ENCODE assay signal across 14 mouse cellular contexts in the genomic region with DNA sequence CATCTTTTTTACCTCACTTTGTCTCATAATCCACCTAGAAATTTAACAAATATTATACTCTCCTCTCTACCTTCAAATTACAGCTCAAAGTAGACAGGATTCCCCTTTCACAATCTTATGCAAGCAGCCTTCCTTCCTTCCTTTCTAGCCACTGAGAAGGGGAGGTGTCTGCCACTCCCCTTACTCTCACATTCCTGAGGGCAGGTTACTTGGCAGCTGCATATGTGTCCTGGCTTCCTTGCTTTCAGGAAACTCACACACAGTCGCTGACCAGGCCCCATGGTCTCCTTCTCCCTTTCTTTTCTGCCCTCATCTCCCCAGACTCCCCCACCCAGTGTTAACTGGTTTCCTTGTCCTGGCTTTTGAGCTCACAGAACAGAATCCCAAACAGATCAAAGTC. TPM values are rescaled to one million over a fixed set of nuclear protein-coding genes. Genes with fewer than 3 reads are reported as not detected.
DNase-seq lines count a peak whose midpoint lies in the region; ATAC-seq and TF ChIP-seq lines count a peak whose summit lies in the region.
"Had no signal": no experiment of that assay in that cellular context is flagged by ENCODE, and none has a peak within 500 bp of the region (broad histone marks: within the 10 kb centered on the region; RNA-seq: fewer than 3 reads in every experiment).

No protein-coding gene starts in this region.

- no peak for DNase-seq in liver, postnatal 0 days
- DNase-seq in lung, embryonic 14.5 days: peak; percentile 31
- DNase-seq in naive thymus-derived CD4-positive, alpha-beta T cell, adult 2 months (ENCODE audit: low read depth): peak; percentile 43
- no peak for DNase-seq in layer of hippocampus, adult 11-12 months (ENCODE audit: low spot score)
- DNase-seq in frontal cortex, postnatal 10 days (ENCODE audit: low spot score in 2 of 2): no peak
- DNase-seq: gastrocnemius, postnatal 25 days had no signal

- 0 out of 2 replicates have a peak, but pooled peaks cover 3% of the 10 kb centered on the region for H3K4me1 ChIP-seq in liver, postnatal 0 days (ENCODE audit: insufficient read depth)
- H3K4me1 ChIP-seq in liver, embryonic 12.5 days: no peaks in the 10 kb centered on the region
- peaks cover 4% of the 10 kb centered on the region; the same call in 1 of the 2 replicates for H3K4me1 ChIP-seq in lung, embryonic 14.5 days (ENCODE audit: insufficient read depth)
- H3K4me1 ChIP-seq in forebrain, embryonic 15.5 days: no peaks in the 10 kb centered on the region
- H3K4me1 ChIP-seq: forebrain, embryonic 10.5 days; kidney, embryonic 15.5 days had no signal

- WGBS in liver, postnatal 0 days (ENCODE audit: insufficient replicate concordance): 5% methylated on average over 1 of the region's 1 CpGs
- 3% methylated on average over 1 of the region's 1 CpGs for WGBS in liver, embryonic 12.5 days (ENCODE audit: insufficient replicate concordance)
- 12% methylated on average over 1 of the region's 1 CpGs for WGBS in lung, embryonic 14.5 days
- WGBS in forebrain, embryonic 15.5 days: 40% methylated on average over 1 of the region's 1 CpGs

- H3K27me3 ChIP-seq in liver, postnatal 0 days (ENCODE audit: insufficient read depth, low read length): no peaks in the 10 kb centered on the region
- H3K27me3 ChIP-seq in liver, embryonic 12.5 days (replicated peaks): no peaks in the 10 kb centered on the region
- no peaks in the 10 kb centered on the region for H3K27me3 ChIP-seq in lung, embryonic 14.5 days (ENCODE audit: insufficient read depth, low read length)
- no peaks in the 10 kb centered on the region for H3K27me3 ChIP-seq in forebrain, embryonic 15.5 days
- H3K27me3 ChIP-seq: kidney, embryonic 15.5 days had no signal

- no peak overlapping the region for H3K4me3 ChIP-seq in liver, postnatal 0 days (ENCODE audit: low read depth, low read length)
- H3K4me3 ChIP-seq in liver, embryonic 12.5 days: no peak overlapping the region
- no peak overlapping the region for H3K4me3 ChIP-seq in lung, embryonic 14.5 days (ENCODE audit: low read depth, low read length)
- H3K4me3 ChIP-seq in forebrain, embryonic 15.5 days: no peak overlapping the region
- H3K4me3 ChIP-seq: forebrain, embryonic 10.5 days; kidney, embryonic 15.5 days; left cerebral cortex, adult 2 months had no signal

- H3K9me3 ChIP-seq in liver, postnatal 0 days (ENCODE audit: low read length): no peaks in the 10 kb centered on the region
- H3K9me3 ChIP-seq in liver, embryonic 12.5 days (replicated peaks): no peaks in the 10 kb centered on the region
- no peaks in the 10 kb centered on the region for H3K9me3 ChIP-seq in lung, embryonic 14.5 days (ENCODE audit: low read depth, low read length)
- H3K9me3 ChIP-seq in forebrain, embryonic 15.5 days: no peaks in the 10 kb centered on the region
- H3K9me3 ChIP-seq: forebrain, embryonic 10.5 days; kidney, embryonic 15.5 days had no signal

- H3K27ac ChIP-seq in liver, postnatal 0 days (ENCODE audit: low read depth): peak overlapping the region; percentile 72
- H3K27ac ChIP-seq in liver, embryonic 12.5 days: no peak overlapping the region
- H3K27ac ChIP-seq in lung, embryonic 14.5 days (ENCODE audit: low read depth): no peak overlapping the region; the same call in 1 of the 2 replicates
- H3K27ac ChIP-seq in forebrain, embryonic 15.5 days (replicated peaks): no peak overlapping the region
- H3K27ac ChIP-seq: forebrain, embryonic 10.5 days; kidney, embryonic 15.5 days; left cerebral cortex, adult 2 months had no signal

- H3K4me2 ChIP-seq in liver, postnatal 0 days (ENCODE audit: low read depth, low read length): no peak overlapping the region
- H3K4me2 ChIP-seq in liver, embryonic 12.5 days: no peak overlapping the region
- no peak overlapping the region for H3K4me2 ChIP-seq in lung, embryonic 14.5 days
- H3K4me2 ChIP-seq in forebrain, embryonic 15.5 days (replicated peaks): no peak overlapping the region
- H3K4me2 ChIP-seq: kidney, embryonic 15.5 days had no signal

- H3K9ac ChIP-seq in liver, postnatal 0 days (replicated peaks): no peak overlapping the region
- H3K9ac ChIP-seq in liver, embryonic 12.5 days: no peak overlapping the region
- no peak overlapping the region for H3K9ac ChIP-seq in lung, embryonic 14.5 days
- H3K9ac ChIP-seq in forebrain, embryonic 15.5 days (replicated peaks): no peak overlapping the region
- H3K9ac ChIP-seq: kidney, embryonic 15.5 days had no signal

- TF ChIP-seq EP300 in liver, postnatal 0 days (IDR thresholded peaks at IDR 0.05; ENCODE audit: low read depth): no peak

- H3K36me3 ChIP-seq in liver, postnatal 0 days (replicated peaks; ENCODE audit: insufficient read depth, low read length): no peaks in the 10 kb centered on the region
- no peaks in the 10 kb centered on the region for H3K36me3 ChIP-seq in liver, embryonic 12.5 days
- H3K36me3 ChIP-seq in lung, embryonic 14.5 days (ENCODE audit: insufficient read depth): no peaks in the 10 kb centered on the region
- H3K36me3 ChIP-seq in forebrain, embryonic 15.5 days: no peaks in the 10 kb centered on the region
- H3K36me3 ChIP-seq: forebrain, embryonic 10.5 days; kidney, embryonic 15.5 days had no signal

- no peak for ATAC-seq in liver, postnatal 0 days
- no peak for ATAC-seq in liver, embryonic 12.5 days
- peak; percentile 13 for ATAC-seq in activated CD4-positive, CD25-positive, alpha-beta regulatory T cell, adult 4 months
- ATAC-seq in lung, embryonic 14.5 days (ENCODE audit: insufficient read depth): peak; percentile 44; the same call in 1 of the 2 replicates
- no peak for ATAC-seq in forebrain, embryonic 15.5 days (replicated peaks)

- TF ChIP-seq CTCF in liver, postnatal 0 days (IDR thresholded peaks at IDR 0.05; ENCODE audit: low read depth): no peak
- no peak for TF ChIP-seq CTCF in lung, embryonic 14.5 days (IDR thresholded peaks at IDR 0.05; ENCODE audit: low read depth)

RNA-seq across cellular contexts. Expression of a gene that starts 11.7 kb away (rescaled TPM):
- 10.7 and 13.2 TPM in 2 replicates for polyA plus RNA-seq in liver, postnatal 0 days (2015; fragmentation: Nextera tagmentation; extraction: Ambion mirVana)
- 23.7 and 26.2 TPM in 2 replicates for polyA plus RNA-seq in liver, embryonic 12.5 days (2016; fragmentation: Nextera tagmentation; extraction: Ambion mirVana)
- polyA plus RNA-seq in activated CD4-positive, CD25-positive, alpha-beta regulatory T cell, adult 4 months (2017; shearing (Covaris generic)): 10 to 100 TPM; 29.3 to 35.0 TPM
- 21.9 and 24.9 TPM in 2 replicates for polyA plus RNA-seq in lung, embryonic 14.5 days (2014; fragmentation: Nextera tagmentation; extraction: Ambion mirVana)
- polyA plus RNA-seq in forebrain, embryonic 15.5 days (2015; fragmentation: Nextera tagmentation; extraction: Ambion mirVana): 3.8 and 4.1 TPM in 2 replicates

RNA-seq across cellular contexts. Expression of a gene that starts 51.4 kb away (rescaled TPM):
- not detected in 2 replicates for polyA plus RNA-seq in liver, postnatal 0 days (2015; fragmentation: Nextera tagmentation; extraction: Ambion mirVana)
- polyA plus RNA-seq in liver, embryonic 12.5 days (2016; fragmentation: Nextera tagmentation; extraction: Ambion mirVana): 0.14 TPM in 1 of 2 replicates, not detected in the other
- polyA plus RNA-seq in activated CD4-positive, CD25-positive, alpha-beta regulatory T cell, adult 4 months (2017; shearing (Covaris generic)): not detected
- 0.54 TPM in 1 of 2 replicates, not detected in the other for polyA plus RNA-seq in lung, embryonic 14.5 days (2014; fragmentation: Nextera tagmentation; extraction: Ambion mirVana)
- polyA plus RNA-seq in forebrain, embryonic 15.5 days (2015; fragmentation: Nextera tagmentation; extraction: Ambion mirVana): not detected in 2 replicates
- polyA plus RNA-seq: forebrain, embryonic 10.5 days; kidney, embryonic 15.5 days; liver, adult 2 months; midbrain, postnatal 0 days had no signal

Comparison
In these comparisons a context has a peak if more than half of its experiments do, and no peak if none do; other contexts are left out.
1. ATAC-seq: peak in activated CD4-positive, CD25-positive, alpha-beta regulatory T cell, adult 4 months (single experiment) and lung, embryonic 14.5 days (single experiment); none in liver, postnatal 0 days (single experiment), liver, embryonic 12.5 days (single experiment) and forebrain, embryonic 15.5 days (single experiment).
2. DNase-seq: peak in lung, embryonic 14.5 days (single experiment) and naive thymus-derived CD4-positive, alpha-beta T cell, adult 2 months (single experiment); none in liver, postnatal 0 days (single experiment), layer of hippocampus, adult 11-12 months (single experiment) and frontal cortex, postnatal 10 days (0 of 2).